Mouse (Mus musculus): ENCODE results near the gene Nup210. TPM values are rescaled to one million over a fixed set of nuclear protein-coding genes. Genes with fewer than 3 reads are reported as not detected.
"Not testable (repeated sequence)": the region's sequence is repeated elsewhere in the genome, so short reads cannot be mapped to it uniquely, and the experiment has no call there.

The Nup210 gene
- polyA plus RNA-seq, 1 experiment from 2014 or later = 19.8 TPM

GRCm38 (mm10) chr6:91128996-91129395, 12.4 kb upstream of the Nup210 start:
- no peak for ATAC-seq (ENCODE audit: low FRiP score)
- H3K4me1 ChIP-seq = peaks cover 5% of the 10 kb centered on the region; the same call in 1 of the 2 replicates
- H3K27me3 ChIP-seq = peaks cover 3% of the 10 kb centered on the region; the same call in 1 of the 2 replicates
- H3K27ac ChIP-seq = no peak overlapping the region
- H3K36me3 ChIP-seq = no peaks in the 10 kb centered on the region
- H3K4me2 ChIP-seq (replicated peaks) = no peak overlapping the region
- no peak overlapping the region for H3K4me3 ChIP-seq
- no peaks in the 10 kb centered on the region for H3K9me3 ChIP-seq (replicated peaks)
- 46% methylated on average over 4 of the region's 4 CpGs for WGBS
- H3K9ac ChIP-seq = no peak overlapping the region

- peaks cover 6% of the 10 kb centered on the region; the same call in 1 of the 2 replicates for H3K9me3 ChIP-seq (replicated peaks)
- no peak for ATAC-seq (ENCODE audit: low FRiP score)
- no peak overlapping the region for H3K9ac ChIP-seq
- no peaks in the 10 kb centered on the region for H3K36me3 ChIP-seq
- 86% methylated on average over 2 of the region's 2 CpGs for WGBS
- H3K4me1 ChIP-seq = peaks cover 5% of the 10 kb centered on the region; the same call in 1 of the 2 replicates
- H3K27me3 ChIP-seq = no peaks in the 10 kb centered on the region
- H3K27ac ChIP-seq = no peak overlapping the region
- H3K4me3 ChIP-seq = no peak overlapping the region
- no peak overlapping the region for H3K4me2 ChIP-seq (replicated peaks)
Measured at GRCm38 (mm10) chr6:91125228-91125585, 8.6 kb upstream of the Nup210 start.

GRCm38 (mm10) chr6:91124286-91125227, 7.9 kb upstream of the Nup210 start:
- H3K27ac ChIP-seq = no peak overlapping the region
- no peaks in the 10 kb centered on the region for H3K27me3 ChIP-seq
- H3K4me2 ChIP-seq (replicated peaks) = no peak overlapping the region
- no peak overlapping the region for H3K9ac ChIP-seq
- WGBS = 51% methylated on average over 7 of the region's 7 CpGs
- peaks cover 5% of the 10 kb centered on the region; the same call in 1 of the 2 replicates for H3K4me1 ChIP-seq
- H3K9me3 ChIP-seq (replicated peaks) = peaks cover 6% of the 10 kb centered on the region; the same call in 1 of the 2 replicates
- H3K36me3 ChIP-seq = no peaks in the 10 kb centered on the region
- no peak for ATAC-seq (ENCODE audit: low FRiP score)
- H3K4me3 ChIP-seq = no peak overlapping the region

DNA sequence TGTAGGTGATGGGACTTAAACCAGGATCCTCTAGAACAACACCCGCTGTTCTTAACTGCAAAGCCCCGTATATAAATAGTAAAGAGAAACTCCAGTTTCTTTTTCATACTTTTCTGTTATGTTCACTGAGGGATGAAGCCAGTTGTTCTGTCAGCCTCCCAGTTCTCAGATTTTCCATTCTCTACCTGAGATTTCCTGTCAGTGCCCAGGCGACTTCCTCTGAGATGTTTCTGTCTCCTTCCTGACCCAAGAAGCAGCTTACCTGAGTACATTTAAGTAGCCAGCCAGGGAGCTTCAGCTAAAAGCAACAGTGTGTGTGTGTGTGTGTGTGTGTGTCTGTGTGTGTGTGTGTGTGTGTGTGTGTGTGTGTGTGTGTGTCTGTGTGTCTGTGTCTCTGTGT, 6.8 kb upstream of the Nup210 start:
- H3K4me3 ChIP-seq = no peak overlapping the region
- no peak for ATAC-seq (ENCODE audit: low FRiP score)
- no peak overlapping the region for H3K4me2 ChIP-seq (replicated peaks)
- WGBS = 93% methylated on average over 3 of the region's 3 CpGs
- no peaks in the 10 kb centered on the region for H3K27me3 ChIP-seq
- H3K4me1 ChIP-seq = peaks cover 5% of the 10 kb centered on the region; the same call in 1 of the 2 replicates
- H3K9me3 ChIP-seq (replicated peaks) = peaks cover 6% of the 10 kb centered on the region; the same call in 1 of the 2 replicates
- no peak overlapping the region for H3K27ac ChIP-seq
- H3K9ac ChIP-seq = no peak overlapping the region
- H3K36me3 ChIP-seq = no peaks in the 10 kb centered on the region

DNA sequence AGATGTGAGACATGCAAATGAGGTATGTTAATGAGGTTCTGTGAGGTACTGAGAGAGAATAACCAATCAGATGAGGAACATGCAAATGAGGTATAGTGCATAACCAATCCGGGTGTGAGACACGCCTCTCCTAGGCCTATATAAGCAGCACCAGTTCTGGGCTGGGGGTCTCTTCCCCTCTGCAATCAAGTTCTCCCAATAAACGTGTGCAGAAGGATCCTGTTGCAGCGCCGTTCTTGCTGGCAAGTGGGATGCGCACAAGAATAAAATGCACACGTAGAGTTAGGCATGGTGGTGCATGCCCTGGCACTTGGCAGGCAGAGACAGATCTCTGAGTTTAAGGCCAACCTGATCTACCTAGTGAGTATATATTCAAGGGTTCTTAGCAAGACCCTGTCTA, 4.5 kb upstream of the Nup210 start:
- not testable (repeated sequence) for H3K36me3 ChIP-seq; H3K9me3 ChIP-seq (replicated peaks); H3K27me3 ChIP-seq; ATAC-seq (ENCODE audit: low FRiP score); H3K4me3 ChIP-seq; H3K9ac ChIP-seq; H3K27ac ChIP-seq; H3K4me2 ChIP-seq (replicated peaks)
- WGBS = 90% methylated on average over 7 of the region's 7 CpGs
- H3K4me1 ChIP-seq = peaks cover 17% of the 10 kb centered on the region

DNA sequence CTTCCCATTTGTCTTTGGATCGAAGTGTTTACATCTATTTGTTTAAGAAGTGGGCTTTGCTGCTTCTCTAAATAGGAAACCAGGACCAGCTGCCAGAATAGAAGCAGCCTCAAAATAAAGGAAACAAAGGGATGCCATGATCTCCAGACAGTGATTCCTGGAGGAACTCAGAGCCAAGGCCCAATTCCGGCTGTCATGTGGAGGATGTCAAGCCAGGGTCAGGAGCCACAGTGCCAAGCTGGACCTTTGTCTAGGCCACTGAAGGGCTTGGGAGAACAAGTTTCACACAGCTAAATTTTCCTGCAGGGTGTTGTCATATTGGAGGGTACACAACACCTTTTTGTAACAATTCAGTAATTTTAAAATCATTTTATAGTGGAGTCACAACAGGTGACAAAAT, 3.6 kb upstream of the Nup210 start:
- no peak overlapping the region for H3K4me3 ChIP-seq

DNA sequence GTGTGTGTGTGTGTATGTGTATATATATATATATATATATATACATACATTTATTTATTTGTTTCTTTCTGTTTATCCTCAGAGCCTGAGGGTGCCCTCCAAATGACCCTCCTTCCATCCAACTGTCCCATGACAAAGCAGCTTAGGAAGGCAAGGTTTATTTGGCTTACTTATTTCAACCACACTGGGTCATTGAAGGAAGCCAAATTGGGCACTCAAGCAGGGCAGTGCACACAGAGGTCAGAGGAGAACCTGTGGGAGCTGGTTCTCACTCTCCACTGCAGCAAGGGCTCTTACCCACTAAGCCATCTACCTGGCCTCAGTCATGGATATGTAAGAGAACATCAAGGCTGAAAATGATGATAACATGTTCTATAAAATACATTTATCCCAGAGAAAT, 1.9 kb upstream of the Nup210 start:
- Histone ChIP-seq H3K9ac (no peak overlapping the region), H3K27ac (no peak overlapping the region), H3K4me1 (peaks cover 31% of the 10 kb centered on the region), H3K36me3 (no peaks in the 10 kb centered on the region), H3K9me3 (replicated peaks) (peaks cover 6% of the 10 kb centered on the region; the same call in 1 of the 2 replicates), H3K4me2 (replicated peaks) (no peak overlapping the region), H3K27me3 (no peaks in the 10 kb centered on the region), H3K4me3 (no peak overlapping the region)
- no peak for ATAC-seq (ENCODE audit: low FRiP score)

More for the DNA sequence above, 3.6 kb upstream of the Nup210 start:
- no peaks in the 10 kb centered on the region for H3K36me3 ChIP-seq
- H3K27me3 ChIP-seq = no peaks in the 10 kb centered on the region
- H3K27ac ChIP-seq = no peak overlapping the region
- no peak for ATAC-seq (ENCODE audit: low FRiP score)
- peaks cover 26% of the 10 kb centered on the region for H3K4me1 ChIP-seq
- WGBS = 79% methylated on average over 2 of the region's 2 CpGs
- no peak overlapping the region for H3K4me2 ChIP-seq (replicated peaks)
- no peak overlapping the region for H3K9ac ChIP-seq
- H3K9me3 ChIP-seq (replicated peaks) = peaks cover 6% of the 10 kb centered on the region; the same call in 1 of the 2 replicates

DNA sequence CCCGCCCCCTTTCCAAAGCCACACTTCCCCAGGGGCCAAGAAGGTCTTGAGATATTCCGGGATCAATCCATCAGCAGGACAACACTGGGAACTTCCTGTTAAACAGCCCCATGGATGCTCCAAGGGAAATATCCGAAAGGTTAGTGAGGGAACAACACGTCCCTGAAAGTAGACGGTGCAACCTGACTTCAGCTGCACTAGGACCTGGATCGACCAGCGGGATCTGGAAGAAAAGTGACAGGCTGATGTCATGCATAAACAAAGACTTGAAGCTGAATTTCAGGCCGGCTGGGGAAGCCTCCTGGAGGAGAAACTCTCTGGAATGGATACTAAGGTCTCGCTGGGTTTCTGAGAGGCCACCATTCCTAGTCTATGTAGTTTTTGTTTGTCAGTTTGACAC, 520 bp upstream of the Nup210 start:
- H3K9ac ChIP-seq = peak overlapping the region; percentile 79
- peaks cover 6% of the 10 kb centered on the region; the same call in 1 of the 2 replicates for H3K9me3 ChIP-seq (replicated peaks)
- ATAC-seq (ENCODE audit: low FRiP score) = peak; percentile 46
- peak overlapping the region; percentile 96 for H3K4me2 ChIP-seq (replicated peaks)
- 2% methylated on average over 9 of the region's 9 CpGs for WGBS
- H3K4me3 ChIP-seq = peak overlapping the region; percentile 70
- H3K36me3 ChIP-seq = no peaks in the 10 kb centered on the region
- H3K27me3 ChIP-seq = no peaks in the 10 kb centered on the region
- H3K27ac ChIP-seq = peak overlapping the region; percentile 90; the same call in 1 of the 2 replicates
- peaks cover 31% of the 10 kb centered on the region for H3K4me1 ChIP-seq

- Histone ChIP-seq H3K27ac (peak overlapping the region; percentile 90; the same call in 1 of the 2 replicates), H3K4me2 (replicated peaks) (peak overlapping the region; percentile 96), H3K4me3 (peak overlapping the region; percentile 70), H3K27me3 (no peaks in the 10 kb centered on the region), H3K9ac (peak overlapping the region; percentile 79), H3K9me3 (replicated peaks) (no peaks in the 10 kb centered on the region), H3K4me1 (peaks cover 31% of the 10 kb centered on the region), H3K36me3 (no peaks in the 10 kb centered on the region)
- 28% methylated on average over 4 of the region's 4 CpGs for WGBS
- 0 out of 2 replicates have a peak, but pooled peaks have one; percentile 1 for ATAC-seq (ENCODE audit: low FRiP score)
Measured at GRCm38 (mm10) chr6:91115863-91116243, 776 bp downstream of the Nup210 start.

DNA sequence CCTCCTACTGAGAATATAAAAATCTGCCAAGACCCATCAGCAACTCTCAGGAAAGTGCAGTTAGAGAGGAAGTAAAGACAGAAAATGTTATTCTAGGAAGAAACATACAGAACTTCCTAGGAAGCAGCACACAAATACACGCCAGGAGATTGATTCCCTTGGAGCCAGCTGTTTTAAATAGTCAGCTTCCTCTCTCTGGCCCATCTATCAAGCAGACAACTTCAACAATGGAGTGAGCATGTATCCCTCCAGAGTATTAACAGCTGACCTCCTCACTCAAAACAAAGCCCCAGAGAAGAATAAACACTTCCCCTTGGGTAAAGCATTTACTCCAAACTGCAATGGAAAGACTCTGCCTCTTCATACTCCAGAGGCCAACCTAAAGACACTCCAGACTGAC, 1.5 kb downstream of the Nup210 start:
- Histone ChIP-seq H3K4me1 (peaks cover 31% of the 10 kb centered on the region), H3K27me3 (no peaks in the 10 kb centered on the region), H3K9ac (no peak overlapping the region), H3K9me3 (replicated peaks) (no peaks in the 10 kb centered on the region), H3K27ac (no peak overlapping the region), H3K36me3 (no peaks in the 10 kb centered on the region), H3K4me3 (no peak overlapping the region; the same call in 1 of the 2 replicates), H3K4me2 (replicated peaks) (peak overlapping the region; percentile 96)
- WGBS = 16% methylated on average over 1 of the region's 1 CpGs
- ATAC-seq (ENCODE audit: low FRiP score) = no peak

GRCm38 (mm10) chr6:91114716-91115115, 1.9 kb downstream of the Nup210 start:
- no peak overlapping the region for H3K4me3 ChIP-seq
- H3K4me1 ChIP-seq = peaks cover 31% of the 10 kb centered on the region
- H3K4me2 ChIP-seq (replicated peaks) = peak overlapping the region; percentile 96; the same call in 1 of the 2 replicates
- WGBS = 40% methylated on average over 2 of the region's 2 CpGs
- H3K9me3 ChIP-seq (replicated peaks) = no peaks in the 10 kb centered on the region
- H3K36me3 ChIP-seq = no peaks in the 10 kb centered on the region
- no peak for ATAC-seq (ENCODE audit: low FRiP score)
- no peak overlapping the region for H3K27ac ChIP-seq
- no peak overlapping the region for H3K9ac ChIP-seq
- no peaks in the 10 kb centered on the region for H3K27me3 ChIP-seq

- Histone ChIP-seq H3K36me3 (no peaks in the 10 kb centered on the region), H3K4me1 (peaks cover 22% of the 10 kb centered on the region), H3K27ac (no peak overlapping the region), H3K4me2 (replicated peaks) (no peak overlapping the region), H3K4me3 (no peak overlapping the region), H3K9ac (no peak overlapping the region), H3K9me3 (replicated peaks) (no peaks in the 10 kb centered on the region), H3K27me3 (no peaks in the 10 kb centered on the region)
- WGBS = 93% methylated on average over 3 of the region's 3 CpGs
- no peak for ATAC-seq (ENCODE audit: low FRiP score)
Measured at GRCm38 (mm10) chr6:91111954-91112252, 4.7 kb downstream of the Nup210 start.
